In genomic region chr8:109691769-109692168, GRCm38 (mm10) we compare ENCODE assay signal across 8 mouse cellular contexts. TPM values are rescaled to one million over a fixed set of nuclear protein-coding genes. Genes with fewer than 3 reads are reported as not detected.
DNase-seq lines count a peak whose midpoint lies in the region; ATAC-seq and TF ChIP-seq lines count a peak whose summit lies in the region.

No protein-coding gene starts in this region.

- H3K4me3 ChIP-seq in heart, adult 2 months, result peak overlapping the region; percentile 89
- peak overlapping the region; percentile 100 for H3K4me3 ChIP-seq in hindbrain, embryonic 13.5 days
- peak overlapping the region; percentile 98 for H3K4me3 ChIP-seq in midbrain, embryonic 10.5 days

- TF ChIP-seq CTCF in heart, adult 2 months (IDR thresholded peaks at IDR 0.05), result peak; percentile 43

- peaks cover 9% of the 10 kb centered on the region for H3K4me1 ChIP-seq in heart, adult 2 months (ENCODE audit: control insufficient read depth, insufficient read depth, low read length)
- peaks cover 34% of the 10 kb centered on the region for H3K4me1 ChIP-seq in hindbrain, embryonic 13.5 days (replicated peaks)
- H3K4me1 ChIP-seq in midbrain, embryonic 10.5 days, result peaks cover 30% of the 10 kb centered on the region

- no peak for TF ChIP-seq POLR2A in heart, adult 2 months (IDR thresholded peaks at IDR 0.05; ENCODE audit: insufficient read depth, low read depth, low read length)

- H3K36me3 ChIP-seq in heart, adult 2 months (ENCODE audit: control insufficient read depth, insufficient read depth, low read length), result peaks cover 2% of the 10 kb centered on the region; the same call in 1 of the 2 replicates
- no peaks in the 10 kb centered on the region; the same call in 1 of the 2 replicates for H3K36me3 ChIP-seq in hindbrain, embryonic 13.5 days
- peaks cover 16% of the 10 kb centered on the region for H3K36me3 ChIP-seq in midbrain, embryonic 10.5 days

- WGBS in heart, adult 2 months, result 39% methylated on average over 5 of the region's 5 CpGs
- WGBS in hindbrain, embryonic 13.5 days, result 54% methylated on average over 5 of the region's 5 CpGs
- 65% methylated on average over 5 of the region's 5 CpGs for WGBS in midbrain, embryonic 10.5 days

- intact Hi-C loops in heart, adult 2 months (cut with DNase I), result loop anchor here (5.0 kb wide), 2 partner anchors 84 to 176 kb away; partner anchors contain the start of genes Dhodh and Phlpp2
- intact Hi-C loops in heart, postnatal 25 days (cut with DNase I), result loop anchor here (5.0 kb wide), 2 partner anchors 79 to 86 kb away; partner anchors contain the start of genes Ap1g1 and Pkd1l3
- intact Hi-C loops in left cerebral cortex, postnatal 36 days (cut with DNase I), result loop anchor here (5.0 kb wide), 1 partner anchor 84 kb away; the partner anchor contains the start of gene Dhodh

- H3K27me3 ChIP-seq in heart, adult 2 months (ENCODE audit: control insufficient read depth, insufficient read depth, low read length), result no peaks in the 10 kb centered on the region
- no peaks in the 10 kb centered on the region; the same call in 1 of the 2 replicates for H3K27me3 ChIP-seq in hindbrain, embryonic 13.5 days
- H3K27me3 ChIP-seq in midbrain, embryonic 10.5 days (ENCODE audit: low read depth, poor library complexity, severe bottlenecking), result peaks cover 19% of the 10 kb centered on the region

- no peak overlapping the region for H3K9ac ChIP-seq in heart, adult 2 months (ENCODE audit: low read depth, low read length)
- H3K9ac ChIP-seq in hindbrain, embryonic 13.5 days, result peak overlapping the region; percentile 99

- H3K79me2 ChIP-seq in heart, adult 2 months (replicated peaks; ENCODE audit: control insufficient read depth, insufficient read depth, low read length), result peaks cover 9% of the 10 kb centered on the region

- no peak overlapping the region for H3K27ac ChIP-seq in heart, adult 2 months
- H3K27ac ChIP-seq in hindbrain, embryonic 13.5 days, result no peak overlapping the region
- H3K27ac ChIP-seq in midbrain, embryonic 10.5 days (replicated peaks), result no peak overlapping the region

- peak overlapping the region; percentile 74 for H3K4me2 ChIP-seq in hindbrain, embryonic 13.5 days

- TF ChIP-seq EP300 in heart, adult 2 months (IDR thresholded peaks at IDR 0.05; ENCODE audit: insufficient read depth, low read depth, low read length), result no peak

- peak in 1 of 2 experiments; percentile 6 for DNase-seq in heart, adult 2 months
- DNase-seq in heart, postnatal 25 days (ENCODE audit: low spot score), result no peak
- peak; percentile 10 to 23 for DNase-seq in CD8-positive naive resting alpha-beta T cell, adult 2 months (ENCODE audit: low read depth in 2 of 2, low spot score in 2 of 2)
- peak; percentile 51 for DNase-seq in embryo, embryonic 10.5 days (ENCODE audit: low spot score)
- peak; percentile 17 for DNase-seq in midbrain, embryonic 10.5 days (ENCODE audit: low spot score)
- no peak for DNase-seq in left cerebral cortex, postnatal 36 days (ENCODE audit: low spot score in 2 of 2)
- DNase-seq in layer of hippocampus, postnatal 25 days (ENCODE audit: extremely low spot score in 1 of 2, low spot score in 1 of 2), result no peak

- no peak for ATAC-seq in hindbrain, embryonic 13.5 days (ENCODE audit: low FRiP score)

- H3K9me3 ChIP-seq in hindbrain, embryonic 13.5 days, result no peaks in the 10 kb centered on the region
- no peaks in the 10 kb centered on the region for H3K9me3 ChIP-seq in midbrain, embryonic 10.5 days (replicated peaks)

RNA-seq across cellular contexts. Expression of gene Ist1, which starts 1.3 kb away (rescaled TPM):
- 10 to 100 TPM; 37.4 to 37.8 TPM for total RNA-seq in heart, adult 2 months (2021)
- 27.1 and 50.8 TPM in 2 replicates for polyA plus RNA-seq in heart, adult 2 months (2012; rRNA removed)
- total RNA-seq in heart, postnatal 25 days (2021), result 10 to 100 TPM; 36.7 to 45.7 TPM
- polyA plus RNA-seq in hindbrain, embryonic 13.5 days (2015; fragmentation: Nextera tagmentation; extraction: Ambion mirVana), result 180 and 182 TPM in 2 replicates
- 143 and 156 TPM in 2 replicates for polyA plus RNA-seq in midbrain, embryonic 10.5 days (2016; fragmentation: Nextera tagmentation; extraction: Ambion mirVana)
- 10 to 100 TPM; 68.7 to 75.7 TPM for total RNA-seq in left cerebral cortex, postnatal 36 days (2021)
- total RNA-seq in layer of hippocampus, postnatal 25 days (2021), result 10 to 100 TPM; 84.7 to 86.4 TPM

RNA-seq across cellular contexts. Expression of gene Zfp821, which starts 13.6 kb away (rescaled TPM):
- 1 to 10 TPM; 4.9 to 7.0 TPM for total RNA-seq in heart, adult 2 months (2021)
- polyA plus RNA-seq in heart, adult 2 months (2012; rRNA removed), result 4.3 and 5.6 TPM in 2 replicates
- total RNA-seq in heart, postnatal 25 days (2021), result 1 to 10 TPM; 6.1 to 7.3 TPM
- polyA plus RNA-seq in hindbrain, embryonic 13.5 days (2015; fragmentation: Nextera tagmentation; extraction: Ambion mirVana), result 77.0 and 78.9 TPM in 2 replicates
- polyA plus RNA-seq in midbrain, embryonic 10.5 days (2016; fragmentation: Nextera tagmentation; extraction: Ambion mirVana), result 37.7 and 42.8 TPM in 2 replicates
- total RNA-seq in left cerebral cortex, postnatal 36 days (2021), result 10 to 100 TPM; 45.3 to 46.4 TPM
- 10 to 100 TPM; 45.3 to 47.3 TPM for total RNA-seq in layer of hippocampus, postnatal 25 days (2021)

RNA-seq across cellular contexts. Expression of gene Atxn1l, which starts 45.8 kb away (rescaled TPM):
- 10 to 100 TPM; 20.0 to 23.0 TPM for total RNA-seq in heart, adult 2 months (2021)
- polyA plus RNA-seq in heart, adult 2 months (2012; rRNA removed), result 6.5 and 11.9 TPM in 2 replicates
- total RNA-seq in heart, postnatal 25 days (2021), result 10 to 100 TPM; 20.1 to 20.5 TPM
- 3.8 and 4.4 TPM in 2 replicates for polyA plus RNA-seq in hindbrain, embryonic 13.5 days (2015; fragmentation: Nextera tagmentation; extraction: Ambion mirVana)
- 6.3 and 8.1 TPM in 2 replicates for polyA plus RNA-seq in midbrain, embryonic 10.5 days (2016; fragmentation: Nextera tagmentation; extraction: Ambion mirVana)
- total RNA-seq in left cerebral cortex, postnatal 36 days (2021), result 10 to 100 TPM; 41.0 to 41.8 TPM
- 10 to 100 TPM; 38.7 to 45.0 TPM for total RNA-seq in layer of hippocampus, postnatal 25 days (2021)

Comparison
In these comparisons a context has a peak if more than half of its experiments do, and no peak if none do; other contexts are left out.
1. DNase-seq: peak in CD8-positive naive resting alpha-beta T cell, adult 2 months (2 of 2), embryo, embryonic 10.5 days (single experiment) and midbrain, embryonic 10.5 days (single experiment); none in heart, postnatal 25 days (single experiment), left cerebral cortex, postnatal 36 days (0 of 2) and layer of hippocampus, postnatal 25 days (0 of 2).
2. RNA of gene Zfp821, which starts 13.6 kb away (total RNA-seq): 45.3 to 47.3 TPM in layer of hippocampus, postnatal 25 days and 45.3 to 46.4 TPM in left cerebral cortex, postnatal 36 days; 6.1 to 7.3 TPM in heart, postnatal 25 days and 4.9 to 7.0 TPM in heart, adult 2 months; every median in the first group is over 4 times any median in the second.
3. Peak in every context shown above with its lines, with median percentiles within 50 percentile points of each other: H3K4me3 ChIP-seq.